Mouse (Mus musculus) lung, embryonic 15.5 days (tissue): ENCODE measurements around the gene Tm6sf1. TPM values are rescaled to one million over a fixed set of nuclear protein-coding genes. Genes with fewer than 3 reads are reported as not detected.
A peak's percentile ranks its signal among the peaks of the same experiment; 100 is the strongest.
"Not testable (repeated sequence)": the region's sequence is repeated elsewhere in the genome, so short reads cannot be mapped to it uniquely, and the experiment has no call there.

Experiments used
- ATAC-seq: fragments of 200-750 bp; cut with Nextera tagmentation; 2 replicates; pipeline ENCODE4 v1.8.0; 2017; ENCODE audit warnings: moderate number of reproducible peaks, borderline replicate concordance; ENCODE audit not compliant: low FRiP score, low TSS enrichment; ENCODE audit errors: extremely low read depth
- H3K27ac ChIP-seq: fragments of 300-500 bp; sonication (generic); 2 replicates; pipeline ENCODE4 v1.5.1; 2015; ENCODE audit warnings: moderate library complexity, mild to moderate bottlenecking, inconsistent platforms
- H3K27me3 ChIP-seq: fragments of 300-500 bp; sonication (generic); 2 replicates; pipeline ENCODE4 v1.6.1; 2015; ENCODE audit warnings: inconsistent platforms
- H3K36me3 ChIP-seq: fragments of 300-500 bp; sonication (generic); 2 replicates; pipeline ENCODE4 v1.6.1; 2015; ENCODE audit warnings: inconsistent platforms
- H3K4me1 ChIP-seq: fragments of 300-500 bp; sonication (generic); 2 replicates; pipeline ENCODE4 v1.6.1; 2015; ENCODE audit warnings: inconsistent platforms
- H3K4me2 ChIP-seq: fragments of 300-500 bp; sonication (generic); 2 replicates; pipeline ENCODE4 v1.6.1; 2015; ENCODE audit warnings: inconsistent platforms, mild to moderate bottlenecking, moderate library complexity
- H3K4me3 ChIP-seq: fragments of 300-500 bp; sonication (generic); 2 replicates; pipeline ENCODE4 v1.5.1; 2015; ENCODE audit warnings: mild to moderate bottlenecking, inconsistent platforms
- H3K9ac ChIP-seq: fragments of 300-500 bp; sonication (generic); 2 replicates; pipeline ENCODE4 v1.6.1; 2015; ENCODE audit warnings: inconsistent platforms
- H3K9me3 ChIP-seq: fragments of 300-500 bp; sonication (generic); 2 replicates; pipeline ENCODE4 v1.6.1; 2016; ENCODE audit warnings: inconsistent platforms
- WGBS: fragments of 180-500 bp; shearing (Covaris S2); methylation state at CpG from one replicate; pipeline ENCODE4 v1.1.7; 2015; 5-methylcytosine and 5-hydroxymethylcytosine counted together
- polyA plus RNA-seq: library from polyadenylated mRNA; unstranded; fragments of >200 nt; fragmentation: Nextera tagmentation; extraction: Ambion mirVana; gene quantifications from 2 replicates; pipeline ENCODE4 v1.2.1, GENCODE M21; 2015

Gene Tm6sf1
- polyA plus RNA-seq, result 14.7 and 18.0 TPM in 2 replicates

DNA sequence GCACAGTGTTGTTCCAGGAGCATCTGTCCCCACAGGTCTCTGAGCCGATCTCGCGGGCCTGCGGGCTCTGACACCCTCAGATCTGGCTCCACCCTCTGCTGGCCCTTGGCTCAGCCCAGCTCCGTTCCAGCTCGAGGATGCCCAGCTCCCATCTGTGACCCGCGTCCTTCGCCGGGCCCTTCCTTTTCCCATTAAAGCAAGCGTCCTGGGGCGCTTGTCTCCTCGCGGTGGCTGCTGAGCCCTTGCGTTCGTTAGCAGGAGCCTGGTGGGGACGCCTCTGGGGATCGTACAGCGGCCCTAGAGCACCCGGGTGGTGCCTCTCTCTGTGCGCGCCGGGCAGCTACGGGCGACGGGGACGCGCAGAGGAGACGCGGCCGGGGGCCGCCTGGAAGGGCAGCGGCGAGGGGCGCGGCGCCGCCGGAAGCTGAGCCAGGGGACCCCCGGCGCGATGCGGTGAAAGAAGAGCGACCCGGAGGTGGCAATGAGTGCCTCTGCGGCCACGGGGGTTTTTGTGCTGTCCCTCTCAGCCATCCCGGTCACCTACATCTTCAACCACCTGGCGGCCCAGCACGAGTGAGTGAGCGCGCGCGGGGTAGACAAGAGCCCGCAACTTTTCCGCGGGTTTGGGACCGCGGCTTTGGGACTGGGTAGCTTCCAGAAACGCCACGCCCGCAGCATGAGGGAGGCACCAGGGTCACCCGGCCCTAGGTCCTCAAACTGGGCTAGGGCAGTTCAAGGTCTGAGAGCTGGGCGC lies at the start of gene Tm6sf1:
Gene Tm6sf1 (plus strand): TSS at position 34 of the 754 bp plus-strand sequence.
- peak within 1 kb of the TSS; percentile 99 for H3K4me2 ChIP-seq
- H3K27me3 ChIP-seq, result peaks cover 66% of the 10 kb centered on the region
- H3K36me3 ChIP-seq, result no peaks in the 10 kb centered on the region
- peak within 1 kb of the TSS; percentile 50 for H3K9ac ChIP-seq
- H3K4me3 ChIP-seq, result peak within 1 kb of the TSS; percentile 62
- no peaks in the 10 kb centered on the region for H3K9me3 ChIP-seq
- peak within 1 kb of the TSS; percentile 51 for H3K27ac ChIP-seq
- under 1% methylated on average over 64 of the region's 64 CpGs for WGBS
- ATAC-seq, result peak; percentile 55; the same call in 1 of the 2 replicates
- H3K4me1 ChIP-seq, result peaks cover 29% of the 10 kb centered on the region

DNA sequence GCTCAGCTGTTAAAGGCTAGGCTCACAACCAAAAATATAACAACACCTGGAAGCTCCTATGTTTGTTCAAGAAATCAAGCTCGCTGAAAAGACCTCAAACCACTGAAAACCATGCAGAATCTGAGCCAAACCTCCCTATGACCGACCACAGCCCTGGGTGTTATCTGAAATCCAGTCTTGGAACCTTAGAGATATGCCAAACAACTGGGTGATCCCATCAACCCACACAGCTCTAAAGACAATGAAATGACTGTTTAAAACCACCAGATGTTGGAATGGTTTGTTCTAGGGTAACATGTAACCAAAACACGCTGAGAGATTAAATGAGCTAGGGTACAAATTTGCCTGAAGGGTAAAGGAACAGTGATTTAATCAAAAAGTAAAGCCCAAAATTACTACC lies 33.9 kb upstream of the Tm6sf1 start:
- H3K4me1 ChIP-seq, result peaks cover 37% of the 10 kb centered on the region
- H3K4me2 ChIP-seq, result no peak overlapping the region
- H3K36me3 ChIP-seq, result no peaks in the 10 kb centered on the region
- H3K4me3 ChIP-seq, result no peak overlapping the region
- WGBS, result 45% methylated on average over 3 of the region's 3 CpGs
- no peaks in the 10 kb centered on the region for H3K27me3 ChIP-seq
- ATAC-seq, result no peak
- no peak overlapping the region for H3K9ac ChIP-seq
- H3K27ac ChIP-seq, result no peak overlapping the region
- H3K9me3 ChIP-seq, result no peaks in the 10 kb centered on the region

DNA sequence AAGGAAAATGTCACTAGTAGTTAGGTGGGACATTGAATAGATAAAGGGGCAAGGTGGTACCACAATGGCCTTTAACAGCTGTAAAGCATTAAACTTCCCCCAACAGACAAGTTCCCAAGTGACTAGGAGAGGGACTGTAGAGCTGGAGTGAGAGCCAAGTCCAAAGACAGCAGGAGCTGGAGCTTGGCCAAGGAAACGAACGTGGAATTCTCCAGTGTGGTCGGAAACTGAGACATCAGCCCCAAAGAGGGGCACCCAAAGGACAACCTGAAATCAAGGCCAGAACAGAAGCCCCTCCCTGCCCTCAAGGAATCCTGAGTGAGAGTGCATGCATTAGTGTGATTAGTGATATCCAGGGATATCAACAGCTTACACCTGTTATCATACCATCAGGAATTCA lies 33.4 kb upstream of the Tm6sf1 start:
- Histone ChIP-seq H3K4me3 (no peak overlapping the region), H3K27ac (no peak overlapping the region), H3K4me2 (peak overlapping the region; percentile 27; the same call in 1 of the 2 replicates), H3K36me3 (no peaks in the 10 kb centered on the region), H3K9me3 (no peaks in the 10 kb centered on the region), H3K4me1 (peaks cover 37% of the 10 kb centered on the region), H3K9ac (no peak overlapping the region), H3K27me3 (no peaks in the 10 kb centered on the region)
- 17% methylated on average over 3 of the region's 3 CpGs for WGBS
- ATAC-seq, result no peak

DNA sequence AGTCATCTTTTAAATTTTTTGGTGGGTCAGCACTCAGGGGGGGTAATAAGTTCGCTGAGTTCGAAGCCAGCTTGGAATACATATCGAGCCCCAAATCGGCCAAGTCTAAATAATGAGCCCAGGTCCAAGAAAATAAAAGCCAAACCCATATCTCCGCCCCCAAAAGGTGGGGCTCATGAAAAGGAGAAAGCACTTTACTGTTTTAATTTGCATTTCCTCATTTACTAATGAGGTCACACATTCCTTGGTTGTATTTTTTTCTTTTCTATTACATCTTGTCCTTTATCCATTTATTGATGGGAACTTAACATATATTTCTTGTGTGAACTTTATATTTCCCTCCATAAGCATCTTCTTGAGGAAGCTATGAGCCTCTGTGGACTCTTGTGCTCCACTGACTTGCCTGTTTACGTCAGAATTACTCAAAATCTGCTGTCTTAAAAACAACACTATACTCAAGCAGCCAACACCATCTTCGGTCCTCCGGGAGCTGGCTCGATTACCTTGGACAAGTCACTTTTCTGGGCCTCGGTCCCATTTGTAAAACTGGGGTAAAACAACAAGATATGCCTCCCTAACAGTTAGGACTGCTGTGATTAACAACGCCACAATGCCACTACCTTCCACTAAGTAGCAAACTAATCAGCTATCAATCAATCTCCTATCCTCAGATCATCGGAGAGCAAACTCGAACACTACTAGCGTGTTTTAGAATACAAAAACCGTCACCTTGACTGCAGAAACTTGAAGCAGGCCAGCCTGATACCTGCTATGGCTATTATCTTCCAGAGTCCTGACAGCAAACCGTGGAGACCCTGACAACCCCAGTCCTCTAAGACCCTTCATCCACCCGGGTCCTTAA lies 30.8 kb upstream of the Tm6sf1 start:
- Histone ChIP-seq H3K9me3 (no peaks in the 10 kb centered on the region), H3K4me1 (peaks cover 37% of the 10 kb centered on the region), H3K4me3 (peak overlapping the region; percentile 85), H3K9ac (peak overlapping the region; percentile 89), H3K36me3 (no peaks in the 10 kb centered on the region), H3K27ac (peak overlapping the region; percentile 96), H3K27me3 (no peaks in the 10 kb centered on the region), H3K4me2 (peak overlapping the region; percentile 76)
- WGBS, result 24% methylated on average over 17 of the region's 17 CpGs
- no peak for ATAC-seq

DNA sequence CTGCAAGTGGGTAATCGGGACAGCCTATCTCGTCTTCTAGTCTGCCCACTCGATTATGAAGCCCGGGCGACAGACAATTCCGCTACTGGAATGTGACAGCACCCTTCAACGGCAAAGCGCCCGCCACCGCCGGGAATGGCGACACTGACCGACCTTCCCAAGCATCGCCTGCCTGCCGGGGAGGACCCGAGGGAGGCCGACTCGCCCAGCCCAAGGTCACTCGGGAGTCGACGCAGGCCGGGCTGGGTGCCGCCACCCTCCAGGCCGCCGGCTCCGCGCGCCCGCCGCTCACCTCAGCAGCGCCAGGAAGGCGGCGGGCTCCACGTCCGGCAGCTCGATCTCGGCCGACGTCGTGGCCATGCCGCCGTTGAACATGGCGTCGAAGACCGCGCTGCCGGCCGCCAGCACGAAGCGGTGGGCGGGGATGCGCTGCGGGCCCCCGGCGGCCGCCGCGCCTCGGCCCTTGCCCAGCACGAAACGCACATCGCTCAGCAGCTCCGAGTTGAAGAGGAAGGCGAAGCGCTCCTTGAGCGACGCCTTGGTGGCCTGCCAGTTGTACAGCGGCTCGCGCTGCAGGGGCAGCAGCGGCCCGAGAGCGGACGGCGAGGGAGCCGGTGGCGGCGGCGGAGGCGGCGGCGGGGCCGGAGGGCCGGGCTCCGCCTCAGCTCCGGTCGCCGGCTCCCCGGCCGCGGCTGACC lies 30.0 kb upstream of the Tm6sf1 start:
- peak; percentile 84 for ATAC-seq
- WGBS, result under 1% methylated on average over 89 of the region's 91 CpGs
- H3K4me1 ChIP-seq, result peaks cover 37% of the 10 kb centered on the region

DNA sequence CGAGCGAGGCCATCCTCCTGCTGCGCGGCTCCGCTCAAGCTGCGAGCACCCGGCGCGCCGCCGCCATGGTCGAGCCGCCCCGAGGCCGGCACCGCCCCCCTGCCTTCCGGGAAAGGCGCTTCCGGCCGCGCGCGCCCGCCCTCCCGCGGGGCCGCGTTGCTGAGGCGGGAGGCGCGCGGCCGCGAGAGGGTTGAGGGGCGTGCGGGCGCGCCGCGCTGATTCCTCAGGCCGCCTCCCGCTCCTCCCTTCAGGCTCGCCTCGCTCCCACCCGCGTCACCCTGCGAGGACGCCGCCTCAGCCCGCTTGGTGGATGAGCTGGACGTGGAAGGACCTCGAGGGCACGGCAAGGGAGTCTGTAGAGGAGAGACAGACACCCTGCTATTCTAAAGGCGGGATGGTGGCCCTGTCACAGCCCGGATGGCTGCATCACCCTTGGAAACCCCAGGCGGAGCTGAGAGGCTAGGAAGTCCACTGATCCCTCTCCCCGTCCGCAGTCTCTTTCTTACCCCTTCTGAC lies 29.4 kb upstream of the Tm6sf1 start, which contains the start of gene Btbd1:
Gene Btbd1 (minus strand): TSS at position 53 of the 516 bp plus-strand sequence.
- H3K36me3 ChIP-seq, result no peaks in the 10 kb centered on the region
- H3K27me3 ChIP-seq, result no peaks in the 10 kb centered on the region
- no peaks in the 10 kb centered on the region for H3K9me3 ChIP-seq
- peaks cover 37% of the 10 kb centered on the region for H3K4me1 ChIP-seq
- H3K4me2 ChIP-seq, result peak within 1 kb of the TSS; percentile 76
- peak; percentile 92 for ATAC-seq
- peak within 1 kb of the TSS; percentile 85 for H3K4me3 ChIP-seq
- H3K27ac ChIP-seq, result peak within 1 kb of the TSS; percentile 96
- WGBS, result under 1% methylated on average over 37 of the region's 58 CpGs
- peak within 1 kb of the TSS; percentile 89 for H3K9ac ChIP-seq

More for the DNA sequence above, 30.0 kb upstream of the Tm6sf1 start:
- no peaks in the 10 kb centered on the region for H3K27me3 ChIP-seq
- H3K36me3 ChIP-seq, result no peaks in the 10 kb centered on the region
- no peaks in the 10 kb centered on the region for H3K9me3 ChIP-seq
- peak overlapping the region; percentile 76 for H3K4me2 ChIP-seq
- H3K9ac ChIP-seq, result peak overlapping the region; percentile 89
- H3K27ac ChIP-seq, result peak overlapping the region; percentile 96
- H3K4me3 ChIP-seq, result peak overlapping the region; percentile 85

DNA sequence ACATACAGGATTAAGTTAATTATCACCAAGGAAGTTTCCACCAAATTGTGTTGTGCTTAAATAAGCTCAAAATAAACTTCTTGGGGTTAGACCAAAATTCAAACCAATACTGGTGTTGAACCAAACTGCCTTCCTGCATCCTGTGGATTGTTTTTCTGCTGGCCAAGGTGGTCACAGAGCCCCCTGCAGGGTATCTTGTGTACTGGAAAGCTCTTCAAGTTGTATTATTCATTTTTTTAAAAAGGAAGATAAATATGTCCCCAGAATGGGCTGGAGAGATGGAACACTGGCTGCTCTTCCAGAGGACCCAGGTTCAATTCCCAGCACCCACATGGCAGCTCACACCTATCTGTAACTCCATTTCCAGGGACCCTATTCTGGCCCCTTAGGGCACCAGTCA lies 24.0 kb upstream of the Tm6sf1 start:
- Histone ChIP-seq H3K9ac (no peak overlapping the region), H3K9me3 (no peaks in the 10 kb centered on the region), H3K4me1 (no peaks in the 10 kb centered on the region), H3K27ac (no peak overlapping the region), H3K4me3 (no peak overlapping the region), H3K4me2 (no peak overlapping the region), H3K36me3 (no peaks in the 10 kb centered on the region), H3K27me3 (no peaks in the 10 kb centered on the region)
- ATAC-seq, result no peak

DNA sequence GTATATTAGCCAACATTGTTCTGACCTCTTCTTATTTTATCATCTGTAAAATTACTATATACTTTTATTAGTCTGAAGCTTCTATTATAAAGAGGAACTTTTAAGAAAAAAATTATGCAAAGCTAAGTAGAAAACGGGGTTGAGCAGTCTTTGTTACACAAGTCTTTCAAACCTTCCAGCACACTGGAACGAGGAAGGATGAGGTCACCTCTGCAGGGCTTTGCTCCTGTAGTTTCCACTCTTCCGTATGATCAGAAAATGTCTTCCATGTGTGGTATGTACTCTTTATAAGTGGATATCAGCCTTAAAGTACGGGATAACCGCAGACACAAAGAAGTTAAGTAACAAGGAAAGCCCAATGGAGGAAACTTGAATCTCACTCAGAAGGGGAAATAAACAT lies 23.4 kb upstream of the Tm6sf1 start:
- no peaks in the 10 kb centered on the region for H3K36me3 ChIP-seq
- no peaks in the 10 kb centered on the region for H3K27me3 ChIP-seq
- H3K9me3 ChIP-seq, result no peaks in the 10 kb centered on the region
- WGBS, result 84% methylated on average over 5 of the region's 5 CpGs
- no peak overlapping the region for H3K27ac ChIP-seq
- H3K4me2 ChIP-seq, result no peak overlapping the region
- H3K9ac ChIP-seq, result no peak overlapping the region
- H3K4me3 ChIP-seq, result no peak overlapping the region
- no peak for ATAC-seq
- H3K4me1 ChIP-seq, result no peaks in the 10 kb centered on the region

DNA sequence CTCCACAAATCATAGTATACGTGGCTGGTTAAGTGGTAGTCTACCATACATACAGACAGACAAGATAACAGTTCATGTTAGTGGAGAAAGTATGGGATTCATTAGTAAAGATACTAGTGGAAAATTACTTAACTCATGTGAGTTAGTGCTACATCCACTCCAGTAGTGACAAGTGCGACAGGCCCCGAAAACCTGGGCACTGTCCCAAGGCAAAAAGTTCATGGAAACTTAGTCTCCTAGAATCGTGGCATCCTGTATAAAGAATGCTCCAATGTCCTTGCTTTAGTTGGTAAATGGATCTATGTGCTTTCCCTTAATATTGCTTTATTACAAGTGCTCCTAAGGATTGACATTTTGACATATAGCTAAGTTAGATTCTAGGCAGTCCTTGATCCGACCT lies 21.0 kb upstream of the Tm6sf1 start:
- H3K4me1 ChIP-seq, H3K27ac ChIP-seq, H3K4me3 ChIP-seq, H3K36me3 ChIP-seq, H3K9me3 ChIP-seq, H3K27me3 ChIP-seq, H3K4me2 ChIP-seq, ATAC-seq, H3K9ac ChIP-seq: not testable (repeated sequence)
- 78% methylated on average over 5 of the region's 5 CpGs for WGBS

DNA sequence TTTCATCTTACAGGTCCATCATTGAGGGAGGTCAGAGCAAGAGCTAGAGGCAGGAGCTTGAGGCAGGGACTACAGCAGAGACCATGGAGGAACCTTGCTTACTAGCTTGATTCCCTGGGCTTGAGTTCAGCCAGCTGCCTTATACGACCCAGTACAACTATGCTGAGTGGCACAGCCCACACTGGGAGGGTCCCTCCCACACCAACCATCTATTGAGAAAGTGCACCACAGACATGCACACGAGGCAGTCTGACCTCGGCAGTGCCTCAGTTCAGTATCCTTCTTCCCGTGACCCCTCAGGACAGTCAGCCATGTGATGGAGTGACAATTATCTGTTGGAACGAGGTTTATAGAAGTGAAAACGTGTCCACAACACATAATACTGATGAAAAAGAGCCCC lies 19.1 kb upstream of the Tm6sf1 start:
- Histone ChIP-seq H3K27ac (no peak overlapping the region), H3K4me2 (no peak overlapping the region), H3K4me1 (no peaks in the 10 kb centered on the region), H3K9me3 (no peaks in the 10 kb centered on the region), H3K27me3 (no peaks in the 10 kb centered on the region), H3K9ac (no peak overlapping the region), H3K4me3 (no peak overlapping the region), H3K36me3 (no peaks in the 10 kb centered on the region)
- 43% methylated on average over 6 of the region's 6 CpGs for WGBS
- ATAC-seq, result no peak

DNA sequence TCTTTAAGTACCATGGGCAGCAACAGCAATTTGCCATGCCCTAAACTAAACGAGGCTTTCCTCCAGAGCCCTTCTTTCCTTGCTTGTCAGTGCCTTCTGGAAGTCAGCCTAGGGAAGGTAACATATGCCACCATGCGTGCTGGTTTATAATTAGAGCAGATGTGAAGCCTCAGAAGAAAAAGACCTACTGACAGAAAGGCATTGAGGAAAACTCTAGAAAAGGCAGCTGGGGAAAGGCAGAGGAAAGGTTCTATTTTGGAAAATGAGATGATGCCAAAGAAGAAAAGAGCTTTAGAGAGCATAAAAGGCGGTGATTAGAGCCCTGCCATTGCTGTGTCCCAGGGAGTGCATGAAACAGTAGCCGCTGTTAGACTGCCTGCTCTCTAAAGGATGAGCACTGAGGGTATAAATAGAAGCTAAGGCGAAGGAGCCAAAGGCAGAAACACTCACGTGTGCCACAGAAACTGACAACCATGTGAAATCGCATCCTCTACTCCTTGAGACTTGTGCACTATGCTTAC lies 18.1 kb upstream of the Tm6sf1 start:
- Histone ChIP-seq H3K27me3 (no peaks in the 10 kb centered on the region), H3K4me2 (no peak overlapping the region), H3K9me3 (no peaks in the 10 kb centered on the region), H3K4me3 (no peak overlapping the region), H3K36me3 (no peaks in the 10 kb centered on the region), H3K9ac (no peak overlapping the region), H3K4me1 (no peaks in the 10 kb centered on the region), H3K27ac (no peak overlapping the region)
- no peak for ATAC-seq
- 60% methylated on average over 7 of the region's 7 CpGs for WGBS
